Mouse (Mus musculus): Measurements from ENCODE around the gene Enoph1. TPM values are rescaled to one million over a fixed set of nuclear protein-coding genes. Genes with fewer than 3 reads are reported as not detected.

Gene Enoph1
- polyA plus RNA-seq, 1 experiment from 2014 or later: 31.5 TPM

- Histone ChIP-seq H3K36me3 (ENCODE audit: insufficient read depth, low read length) (no peaks in the 10 kb centered on the region), H3K9ac (ENCODE audit: low read depth, low read length) (no peak overlapping the region), H3K4me3 (replicated peaks; ENCODE audit: low read depth, low read length) (no peak overlapping the region), H3K4me2 (ENCODE audit: low read length) (no peak overlapping the region), H3K4me1 (replicated peaks; ENCODE audit: insufficient read depth, low read length) (peaks cover 10% of the 10 kb centered on the region), H3K27ac (no peak overlapping the region), H3K9me3 (replicated peaks; ENCODE audit: low read length) (no peaks in the 10 kb centered on the region), H3K27me3 (ENCODE audit: insufficient read depth, low read length) (no peaks in the 10 kb centered on the region)
- DNase-seq (ENCODE audit: low spot score) (no peak), ATAC-seq (replicated peaks; ENCODE audit: low FRiP score, low read depth) (no peak)
- TF ChIP-seq CTCF (IDR thresholded peaks at IDR 0.05; ENCODE audit: low read depth): no peak
- WGBS: 86% methylated on average over 4 of the region's 4 CpGs
Measured at GRCm38 (mm10) chr5:100044030-100044429, 4.2 kb downstream of the Enoph1 start.

- Histone ChIP-seq H3K9me3 (replicated peaks; ENCODE audit: low read length) (no peaks in the 10 kb centered on the region), H3K4me2 (ENCODE audit: low read length) (no peak overlapping the region), H3K27ac (0 out of 2 replicates have a peak overlapping the region, but pooled peaks have one; percentile 36), H3K36me3 (ENCODE audit: insufficient read depth, low read length) (no peaks in the 10 kb centered on the region), H3K4me1 (replicated peaks; ENCODE audit: insufficient read depth, low read length) (peaks cover 10% of the 10 kb centered on the region), H3K27me3 (ENCODE audit: insufficient read depth, low read length) (no peaks in the 10 kb centered on the region), H3K9ac (ENCODE audit: low read depth, low read length) (no peak overlapping the region), H3K4me3 (replicated peaks; ENCODE audit: low read depth, low read length) (no peak overlapping the region)
- no peak for TF ChIP-seq CTCF (IDR thresholded peaks at IDR 0.05; ENCODE audit: low read depth)
- 64% methylated on average over 5 of the region's 5 CpGs for WGBS
- ATAC-seq (replicated peaks; ENCODE audit: low FRiP score, low read depth) (no peak), DNase-seq (ENCODE audit: low spot score) (no peak)
Measured at GRCm38 (mm10) chr5:100044621-100045020, 4.8 kb downstream of the Enoph1 start.

- 90% methylated on average over 3 of the region's 3 CpGs for WGBS
- Histone ChIP-seq H3K9ac (ENCODE audit: low read depth, low read length) (no peak overlapping the region), H3K4me2 (ENCODE audit: low read length) (no peak overlapping the region), H3K27ac (no peak overlapping the region), H3K4me1 (replicated peaks; ENCODE audit: insufficient read depth, low read length) (peaks cover 10% of the 10 kb centered on the region), H3K9me3 (replicated peaks; ENCODE audit: low read length) (no peaks in the 10 kb centered on the region), H3K4me3 (replicated peaks; ENCODE audit: low read depth, low read length) (no peak overlapping the region), H3K27me3 (ENCODE audit: insufficient read depth, low read length) (no peaks in the 10 kb centered on the region), H3K36me3 (ENCODE audit: insufficient read depth, low read length) (no peaks in the 10 kb centered on the region)
- no peak for ATAC-seq (replicated peaks; ENCODE audit: low FRiP score, low read depth)
- DNase-seq (ENCODE audit: low spot score): no peak
- TF ChIP-seq CTCF (IDR thresholded peaks at IDR 0.05; ENCODE audit: low read depth): no peak
Measured at GRCm38 (mm10) chr5:100046096-100046495, 6.3 kb downstream of the Enoph1 start.

GRCm38 (mm10) chr5:100047143-100047640 is 7.4 kb downstream of the Enoph1 start:
- H3K4me2 ChIP-seq (ENCODE audit: low read length): no peak overlapping the region
- no peak for TF ChIP-seq CTCF (IDR thresholded peaks at IDR 0.05; ENCODE audit: low read depth)
- DNase-seq (ENCODE audit: low spot score) (no peak), ATAC-seq (replicated peaks; ENCODE audit: low FRiP score, low read depth) (no peak)
- no peaks in the 10 kb centered on the region for H3K27me3 ChIP-seq (ENCODE audit: insufficient read depth, low read length)
- no peaks in the 10 kb centered on the region for H3K9me3 ChIP-seq (replicated peaks; ENCODE audit: low read length)
- WGBS: 36% methylated on average over 8 of the region's 8 CpGs
- H3K9ac ChIP-seq (ENCODE audit: low read depth, low read length): no peak overlapping the region
- H3K4me1 ChIP-seq (replicated peaks; ENCODE audit: insufficient read depth, low read length): peaks cover 10% of the 10 kb centered on the region
- H3K27ac ChIP-seq: no peak overlapping the region
- no peak overlapping the region for H3K4me3 ChIP-seq (replicated peaks; ENCODE audit: low read depth, low read length)
- H3K36me3 ChIP-seq (ENCODE audit: insufficient read depth, low read length): no peaks in the 10 kb centered on the region

- no peaks in the 10 kb centered on the region for H3K27me3 ChIP-seq (ENCODE audit: insufficient read depth, low read length)
- 44% methylated on average over 7 of the region's 7 CpGs for WGBS
- no peak overlapping the region for H3K27ac ChIP-seq
- no peaks in the 10 kb centered on the region for H3K36me3 ChIP-seq (ENCODE audit: insufficient read depth, low read length)
- DNase-seq (ENCODE audit: low spot score) (peak; percentile 39), ATAC-seq (replicated peaks; ENCODE audit: low FRiP score, low read depth) (no peak)
- TF ChIP-seq CTCF (IDR thresholded peaks at IDR 0.05; ENCODE audit: low read depth): no peak
- no peaks in the 10 kb centered on the region for H3K9me3 ChIP-seq (replicated peaks; ENCODE audit: low read length)
- H3K4me1 ChIP-seq (replicated peaks; ENCODE audit: insufficient read depth, low read length): peaks cover 10% of the 10 kb centered on the region
- H3K4me2 ChIP-seq (ENCODE audit: low read length): no peak overlapping the region
- H3K4me3 ChIP-seq (replicated peaks; ENCODE audit: low read depth, low read length): no peak overlapping the region
- no peak overlapping the region for H3K9ac ChIP-seq (ENCODE audit: low read depth, low read length)
Measured at GRCm38 (mm10) chr5:100047871-100048270, 8.1 kb downstream of the Enoph1 start.

- TF ChIP-seq CTCF (IDR thresholded peaks at IDR 0.05; ENCODE audit: low read depth): 0 out of 2 replicates have a peak, but pooled peaks have one; percentile 6
- Histone ChIP-seq H3K4me3 (replicated peaks; ENCODE audit: low read depth, low read length) (no peak overlapping the region), H3K4me2 (ENCODE audit: low read length) (no peak overlapping the region), H3K9ac (ENCODE audit: low read depth, low read length) (no peak overlapping the region), H3K27ac (no peak overlapping the region), H3K36me3 (ENCODE audit: insufficient read depth, low read length) (no peaks in the 10 kb centered on the region), H3K4me1 (replicated peaks; ENCODE audit: insufficient read depth, low read length) (peaks cover 4% of the 10 kb centered on the region; the same call in 1 of the 2 replicates), H3K9me3 (replicated peaks; ENCODE audit: low read length) (no peaks in the 10 kb centered on the region), H3K27me3 (ENCODE audit: insufficient read depth, low read length) (no peaks in the 10 kb centered on the region)
- DNase-seq (ENCODE audit: low spot score): no peak
- WGBS: 89% methylated on average over 3 of the region's 3 CpGs
- no peak for ATAC-seq (replicated peaks; ENCODE audit: low FRiP score, low read depth)
Measured at GRCm38 (mm10) chr5:100049904-100050303, 10.1 kb downstream of the Enoph1 start.

- WGBS: 85% methylated on average over 7 of the region's 7 CpGs
- Histone ChIP-seq H3K4me3 (replicated peaks; ENCODE audit: low read depth, low read length) (no peak overlapping the region), H3K9ac (ENCODE audit: low read depth, low read length) (no peak overlapping the region), H3K4me1 (replicated peaks; ENCODE audit: insufficient read depth, low read length) (peaks cover 4% of the 10 kb centered on the region; the same call in 1 of the 2 replicates), H3K36me3 (ENCODE audit: insufficient read depth, low read length) (no peaks in the 10 kb centered on the region), H3K27me3 (ENCODE audit: insufficient read depth, low read length) (no peaks in the 10 kb centered on the region), H3K27ac (no peak overlapping the region), H3K4me2 (ENCODE audit: low read length) (no peak overlapping the region), H3K9me3 (replicated peaks; ENCODE audit: low read length) (no peaks in the 10 kb centered on the region)
- TF ChIP-seq CTCF (IDR thresholded peaks at IDR 0.05; ENCODE audit: low read depth): no peak
- DNase-seq (ENCODE audit: low spot score) (no peak), ATAC-seq (replicated peaks; ENCODE audit: low FRiP score, low read depth) (no peak)
Measured at GRCm38 (mm10) chr5:100052728-100053127, 12.9 kb downstream of the Enoph1 start.

All from kidney, postnatal 0 days (tissue).